Mouse (Mus musculus) spleen, adult 2 months (tissue): Measurements from ENCODE around the gene Col7a1. TPM values are rescaled to one million over a fixed set of nuclear protein-coding genes. Genes with fewer than 3 reads are reported as not detected.

Source experiments
- DNase-seq, 2 experiments: peaks; one replicate each; pipeline versions ENCODE4 v3.0.0 to v3.0.0-alpha.2; 2012 to 2021; ENCODE audit warnings: low spot score in 2 of 2, low read depth in 1 of 2
- H3K27ac ChIP-seq: fragments of 200-500 bp; 2 replicates; pipeline ENCODE4 v1.5.1; 2012; ENCODE audit warnings: low read length, inconsistent platforms; ENCODE audit not compliant: insufficient read depth
- H3K27me3 ChIP-seq: fragments of 200-500 bp; 2 replicates; pipeline ENCODE4 v1.6.1; 2012; ENCODE audit warnings: mild to moderate bottlenecking, moderate library complexity, low read length, inconsistent platforms; ENCODE audit not compliant: control insufficient read depth, insufficient read depth
- H3K36me3 ChIP-seq: fragments of 200-500 bp; 2 replicates; pipeline ENCODE4 v1.6.1; 2012; ENCODE audit warnings: mild to moderate bottlenecking, low read length, inconsistent platforms; ENCODE audit not compliant: control insufficient read depth, insufficient read depth
- H3K4me1 ChIP-seq: fragments of 200-500 bp; 2 replicates; pipeline ENCODE4 v1.6.1; 2011; ENCODE audit warnings: inconsistent platforms; ENCODE audit not compliant: control insufficient read depth, insufficient read depth, insufficient read length
- H3K4me3 ChIP-seq: fragments of 200-500 bp; 2 replicates; pipeline ENCODE4 v1.5.1; 2011; ENCODE audit warnings: mild to moderate bottlenecking, inconsistent platforms; ENCODE audit not compliant: insufficient read depth, insufficient read length; ENCODE audit errors: extremely low read depth
- CTCF ChIP-seq: fragments of 200-500 bp; IDR thresholded peaks from 2 replicates; pipeline ENCODE4 v1.5.1; 2011; ENCODE audit warnings: mild to moderate bottlenecking, inconsistent platforms; ENCODE audit not compliant: insufficient read depth, insufficient read length, insufficient replicate concordance; ENCODE audit errors: extremely low read depth
- POLR2A ChIP-seq: fragments of 200-500 bp; IDR thresholded peaks from 2 replicates; pipeline ENCODE4 v1.6.1; 2011; ENCODE audit warnings: low read depth, low read length, inconsistent platforms
- whole genome bisulfite sequencing: fragments of 180-500 bp; shearing (Covaris S2); methylation state at CpG from one replicate; pipeline ENCODE4 v1.1.7; 2018; 5-methylcytosine and 5-hydroxymethylcytosine counted together
- polyA plus RNA-seq: library from polyadenylated mRNA; depleted of rRNA; stranded (reverse); fragments of >200 nt; gene quantifications from 2 replicates; pipeline ENCODE4 v1.2.3, GENCODE M21; 2012

Gene Col7a1
- polyA plus RNA-seq, 1 experiment: 14.4 TPM

DNA sequence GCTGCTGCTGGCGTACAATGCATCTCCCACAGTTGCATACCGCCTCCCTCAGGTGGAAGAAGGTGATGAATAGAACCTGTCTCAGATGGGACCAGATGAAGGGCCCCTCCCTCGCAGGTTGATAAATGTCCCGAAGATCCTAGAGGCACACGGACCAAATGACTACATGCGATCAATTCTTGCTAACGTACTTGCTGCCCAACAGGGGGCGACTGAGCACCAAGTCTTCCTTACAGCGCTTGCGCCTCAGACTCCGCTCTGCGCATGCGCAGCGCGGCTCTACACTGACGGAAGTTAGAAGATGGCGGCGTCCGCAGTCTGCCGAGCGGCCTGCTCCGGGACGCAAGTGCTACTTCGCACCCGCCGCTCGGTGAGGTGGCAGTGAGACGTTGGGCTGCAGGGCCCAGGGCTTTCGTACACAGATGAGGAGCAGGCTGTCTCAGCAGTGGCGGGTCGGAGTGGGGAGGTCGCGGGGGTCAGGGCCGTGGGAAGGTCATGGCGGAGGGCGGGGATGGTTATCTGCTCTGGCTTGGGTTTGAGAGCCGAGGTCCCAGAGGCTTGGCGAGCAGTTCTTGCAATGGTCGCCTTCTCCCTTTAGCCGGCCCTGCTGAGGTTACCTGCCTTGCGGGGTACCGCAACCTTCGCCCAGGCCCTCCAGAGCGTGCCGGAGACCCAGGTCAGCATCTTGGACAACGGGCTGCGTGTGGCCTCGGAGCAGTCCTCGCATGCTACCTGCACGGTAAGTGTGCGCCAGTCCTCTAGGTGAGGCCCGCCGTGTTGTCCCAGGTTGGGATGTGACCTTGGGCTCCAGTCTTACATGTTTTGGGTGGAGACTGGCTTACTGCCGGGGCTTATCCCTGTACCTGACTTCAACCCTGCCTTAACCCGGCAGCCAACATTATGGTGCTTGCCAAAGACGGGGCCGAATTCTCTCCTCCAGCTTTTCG is 16.7 kb upstream of the Col7a1 start, which contains the start of gene Uqcrc1:
Uqcrc1 (plus strand) TSS at position 216 of the 947 bp plus-strand sequence.
- DNase-seq: peak; percentile 94 to 96
- peak within 1 kb of the TSS; percentile 95 for H3K4me3 ChIP-seq
- TF ChIP-seq POLR2A: peak; percentile 91
- peak; percentile 79 for TF ChIP-seq CTCF
- WGBS: under 1% methylated on average over 58 of the region's 58 CpGs
- H3K36me3 ChIP-seq: peaks cover 5% of the 10 kb centered on the region
- no peaks in the 10 kb centered on the region for H3K4me1 ChIP-seq
- H3K27ac ChIP-seq: peak within 1 kb of the TSS; percentile 55
- H3K27me3 ChIP-seq: no peaks in the 10 kb centered on the region

DNA sequence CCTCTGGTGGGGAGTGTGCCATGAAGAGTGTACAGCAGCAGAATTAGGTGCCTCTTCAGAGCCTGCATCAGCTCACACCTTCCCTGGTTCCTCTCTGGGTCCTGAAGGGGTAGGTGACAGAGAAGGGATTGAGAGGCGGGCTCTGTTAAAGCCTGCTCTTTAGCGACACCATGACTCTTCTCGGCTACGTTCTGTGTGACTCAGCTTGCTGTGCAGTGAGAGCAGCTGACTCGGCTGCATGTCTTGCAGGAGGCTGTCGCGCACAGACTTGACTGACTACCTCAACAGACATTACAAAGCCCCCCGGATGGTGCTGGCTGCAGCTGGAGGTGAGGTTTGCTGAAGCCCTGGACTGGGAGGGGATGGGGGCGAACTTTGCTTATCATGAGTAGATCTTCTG is 8.3 kb upstream of the Col7a1 start:
- Histone ChIP-seq H3K27me3 (no peaks in the 10 kb centered on the region), H3K36me3 (peaks cover 55% of the 10 kb centered on the region), H3K4me1 (no peaks in the 10 kb centered on the region), H3K27ac (no peak overlapping the region), H3K4me3 (no peak overlapping the region)
- DNase-seq: no peak
- WGBS: 92% methylated on average over 9 of the region's 9 CpGs
- TF ChIP-seq CTCF (no peak), POLR2A (no peak)

GRCm38 (mm10) chr9:108945608-108946007 is 7.8 kb upstream of the Col7a1 start:
- 87% methylated on average over 5 of the region's 5 CpGs for WGBS
- H3K36me3 ChIP-seq: peaks cover 56% of the 10 kb centered on the region

DNA sequence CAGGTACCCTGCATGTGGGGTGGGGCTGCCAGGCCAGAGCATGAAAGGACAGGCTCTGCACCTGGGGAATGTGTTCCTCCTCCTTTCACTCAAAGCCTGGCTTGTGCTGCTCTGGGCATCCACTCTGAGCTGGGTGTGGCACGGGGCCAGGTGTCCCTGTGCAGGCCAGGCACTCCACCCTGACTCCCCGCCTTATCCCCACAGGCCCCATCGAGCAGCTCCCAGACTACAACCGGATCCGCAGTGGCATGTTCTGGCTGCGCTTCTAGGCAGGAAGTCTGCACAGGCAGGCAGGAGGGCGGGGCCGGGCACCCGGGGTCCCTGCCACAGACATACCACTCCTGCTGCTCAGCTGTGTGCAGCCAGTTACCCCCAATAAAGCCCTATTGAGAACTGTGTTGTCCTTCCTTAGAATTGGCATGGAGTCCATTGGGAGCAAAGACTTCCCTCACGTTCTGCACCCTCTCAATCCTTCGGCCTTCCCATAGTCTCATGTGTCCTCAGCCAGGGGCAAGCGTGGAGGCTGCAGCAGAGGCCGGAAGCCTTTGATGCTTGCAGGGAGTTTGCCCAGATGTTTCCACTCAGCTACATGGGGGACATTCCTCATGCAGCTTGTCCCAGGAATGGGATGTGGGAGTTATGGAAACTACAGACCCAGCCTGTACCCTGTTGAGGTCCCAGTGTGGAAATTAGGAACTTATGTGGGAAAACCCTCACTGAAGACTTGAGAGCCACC is 4.0 kb upstream of the Col7a1 start:
- WGBS: 86% methylated on average over 13 of the region's 13 CpGs

More at GRCm38 (mm10) chr9:108945608-108946007, 7.8 kb upstream of the Col7a1 start:
- DNase-seq: no peak
- Histone ChIP-seq H3K27me3 (no peaks in the 10 kb centered on the region), H3K4me3 (no peak overlapping the region), H3K4me1 (no peaks in the 10 kb centered on the region), H3K27ac (no peak overlapping the region)
- TF ChIP-seq POLR2A: no peak
- no peak for TF ChIP-seq CTCF

DNA sequence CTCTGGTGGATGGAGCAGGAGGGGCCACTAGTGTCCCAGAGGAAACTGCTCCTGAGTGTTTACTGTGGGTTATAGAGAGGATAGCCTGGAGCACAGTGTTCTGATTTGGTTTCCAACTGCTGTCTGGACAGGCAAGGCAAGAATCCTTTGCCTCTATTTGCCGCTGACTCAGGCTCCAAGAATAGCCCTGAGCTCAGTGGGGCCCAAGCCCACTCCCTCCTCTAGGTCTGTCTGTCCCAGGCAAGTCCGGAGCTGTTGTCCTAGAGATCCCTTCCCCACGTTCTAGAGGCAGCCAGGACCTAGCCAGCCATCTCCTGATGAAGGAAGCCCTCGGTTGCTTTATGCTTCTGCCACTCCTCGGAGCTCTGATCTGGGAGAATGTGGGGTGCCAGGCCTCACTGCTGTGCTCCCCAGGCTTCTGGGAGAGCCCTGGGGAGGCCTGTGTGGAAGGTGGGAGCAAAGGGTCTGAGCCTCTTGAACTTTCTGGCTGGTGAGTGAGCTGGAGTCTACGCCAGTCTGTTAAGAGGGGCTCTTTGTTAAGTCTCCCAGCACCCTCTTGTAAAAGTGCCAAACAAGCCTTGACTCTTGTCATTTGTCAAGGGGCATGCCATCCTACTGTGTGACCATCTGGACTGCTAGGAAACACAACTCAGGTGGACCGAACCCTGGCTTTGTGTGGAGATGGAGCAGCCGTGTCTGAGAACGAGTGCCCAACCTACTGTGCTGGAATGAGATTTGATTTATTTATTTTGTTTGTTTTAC is 3.2 kb upstream of the Col7a1 start:
- Histone ChIP-seq H3K36me3 (peaks cover 41% of the 10 kb centered on the region), H3K27ac (peak overlapping the region; percentile 53), H3K27me3 (no peaks in the 10 kb centered on the region), H3K4me3 (no peak overlapping the region), H3K4me1 (no peaks in the 10 kb centered on the region)
- TF ChIP-seq CTCF (no peak), POLR2A (no peak)
- DNase-seq: no peak
- 95% methylated on average over 9 of the region's 9 CpGs for WGBS

More for the DNA sequence above, 4.0 kb upstream of the Col7a1 start:
- peaks cover 46% of the 10 kb centered on the region for H3K36me3 ChIP-seq
- no peak for DNase-seq
- H3K27me3 ChIP-seq: no peaks in the 10 kb centered on the region
- no peak overlapping the region for H3K4me3 ChIP-seq
- H3K27ac ChIP-seq: no peak overlapping the region
- H3K4me1 ChIP-seq: no peaks in the 10 kb centered on the region
- TF ChIP-seq CTCF (no peak), POLR2A (no peak)

- H3K36me3 ChIP-seq: no peaks in the 10 kb centered on the region; the same call in 1 of the 2 replicates
- H3K27me3 ChIP-seq: no peaks in the 10 kb centered on the region
- WGBS: 83% methylated on average over 11 of the region's 11 CpGs
- TF ChIP-seq CTCF (no peak), POLR2A (no peak)
- no peaks in the 10 kb centered on the region for H3K4me1 ChIP-seq
- H3K4me3 ChIP-seq: no peak overlapping the region
- no peak overlapping the region for H3K27ac ChIP-seq
- no peak for DNase-seq
Observed at GRCm38 (mm10) chr9:108955241-108955640, 1.9 kb downstream of the Col7a1 start.
